Mouse (Mus musculus) kidney, embryonic 16.5 days (tissue): ENCODE measurements at regions not wholly inside any gene's neighbourhood (a gene's known extent, or its start where the extent isn't known, plus 50 kb on each side); places are given as distances from the start of the nearest gene placed in this dataset.

Experiments used
- ATAC-seq: fragments of 200-750 bp; cut with Nextera tagmentation; 2 replicates; pipeline ENCODE4 v1.8.0; 2017; ENCODE audit warnings: moderate TSS enrichment; ENCODE audit not compliant: low FRiP score, low TSS enrichment
- H3K27ac ChIP-seq: fragments of 300-500 bp; sonication (generic); 2 replicates; pipeline ENCODE4 v1.5.1; 2014; ENCODE audit warnings: low read length
- H3K27me3 ChIP-seq: fragments of 300-500 bp; sonication (generic); 2 replicates; pipeline ENCODE4 v1.6.1; 2014; ENCODE audit warnings: low read length, control low read depth, mixed read lengths; ENCODE audit not compliant: insufficient read depth
- H3K36me3 ChIP-seq: fragments of 300-500 bp; sonication (generic); 2 replicates; pipeline ENCODE4 v1.6.1; 2014; ENCODE audit warnings: low read length, control low read depth, mixed read lengths; ENCODE audit not compliant: insufficient read depth
- H3K4me1 ChIP-seq: fragments of 300-500 bp; sonication (generic); 2 replicates; pipeline ENCODE4 v1.6.1; 2014; ENCODE audit warnings: low read length, control low read depth, mixed read lengths; ENCODE audit not compliant: insufficient read depth
- H3K4me2 ChIP-seq: fragments of 300-500 bp; sonication (generic); replicated peaks from 2 replicates; pipeline ENCODE4 v1.6.1; 2014; ENCODE audit warnings: low read depth, low read length
- H3K4me3 ChIP-seq: fragments of 300-500 bp; sonication (generic); 2 replicates; pipeline ENCODE4 v1.5.1; 2014; ENCODE audit warnings: mild to moderate bottlenecking, low read length
- H3K9ac ChIP-seq: fragments of 300-500 bp; sonication (generic); replicated peaks from 2 replicates; pipeline ENCODE4 v1.6.1; 2014; ENCODE audit warnings: low read length
- H3K9me3 ChIP-seq: fragments of 300-500 bp; sonication (generic); 2 replicates; pipeline ENCODE4 v1.6.1; 2016; ENCODE audit warnings: low read length, control low read depth
- WGBS: fragments of 180-500 bp; shearing (Covaris S2); extraction: QIAGEN DNeasy Blood & Tissue Kit; methylation state at CpG from one replicate; pipeline ENCODE4 v1.1.7; 2014; 5-methylcytosine and 5-hydroxymethylcytosine counted together

- no peak overlapping the region for H3K27ac ChIP-seq
- no peaks in the 10 kb centered on the region for H3K4me1 ChIP-seq
- H3K27me3 ChIP-seq: no peaks in the 10 kb centered on the region
- ATAC-seq: no peak
- H3K4me3 ChIP-seq: no peak overlapping the region
- no peaks in the 10 kb centered on the region for H3K9me3 ChIP-seq
- H3K4me2 ChIP-seq: no peak overlapping the region
- H3K9ac ChIP-seq: no peak overlapping the region
- WGBS: 56% methylated on average over 2 of the region's 2 CpGs
- no peaks in the 10 kb centered on the region for H3K36me3 ChIP-seq
These were observed 919.5 kb downstream of the D3Ertd751e start for GRCm38 (mm10) chr3:42661956-42662355.

DNA sequence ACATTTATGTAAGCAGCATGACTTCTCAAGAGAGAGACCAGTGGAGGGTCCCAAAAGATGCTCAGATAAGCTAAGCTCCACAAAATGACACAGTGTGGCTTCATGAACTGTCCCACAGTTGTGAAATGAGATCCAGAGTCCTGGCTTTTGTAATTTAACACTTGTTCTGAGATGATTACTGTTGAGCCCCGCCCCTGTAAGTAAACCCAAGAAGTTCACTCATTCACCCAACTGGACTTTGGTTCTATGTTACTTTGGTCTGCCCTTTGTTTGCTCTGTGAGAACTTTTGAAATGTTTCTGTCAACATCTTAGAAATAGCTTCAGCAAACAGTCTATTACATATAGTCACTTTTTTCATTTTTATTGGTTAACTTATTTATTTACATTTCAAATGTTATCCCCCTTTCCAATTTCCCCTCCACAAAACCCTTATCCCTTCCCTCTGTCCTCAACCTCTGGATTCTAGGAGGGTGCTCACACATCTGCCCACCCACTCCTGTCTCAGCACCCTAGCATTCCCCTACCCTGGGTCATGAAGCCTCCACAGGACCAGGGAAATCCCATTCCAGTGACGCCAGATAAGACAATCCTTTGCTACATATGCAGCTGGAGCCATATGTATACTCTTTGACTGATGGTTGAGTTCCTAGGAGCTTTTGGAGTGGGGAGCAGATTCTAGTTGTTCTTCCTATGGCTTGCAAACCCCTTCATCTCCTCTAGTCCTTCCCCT lies 934.4 kb downstream of the D3Ertd751e start:
- no peaks in the 10 kb centered on the region for H3K36me3 ChIP-seq
- ATAC-seq: no peak
- H3K9ac ChIP-seq: no peak overlapping the region
- no peaks in the 10 kb centered on the region for H3K4me1 ChIP-seq
- no peak overlapping the region for H3K27ac ChIP-seq
- H3K9me3 ChIP-seq: no peaks in the 10 kb centered on the region
- WGBS: 89% methylated on average over 2 of the region's 2 CpGs
- H3K4me3 ChIP-seq: no peak overlapping the region
- H3K4me2 ChIP-seq: no peak overlapping the region
- H3K27me3 ChIP-seq: no peaks in the 10 kb centered on the region

GRCm38 (mm10) chr3:42694726-42695125 lies 952.3 kb downstream of the D3Ertd751e start:
- no peaks in the 10 kb centered on the region for H3K27me3 ChIP-seq
- no peak overlapping the region for H3K9ac ChIP-seq
- H3K36me3 ChIP-seq: no peaks in the 10 kb centered on the region
- H3K27ac ChIP-seq: no peak overlapping the region
- H3K9me3 ChIP-seq: no peaks in the 10 kb centered on the region
- H3K4me2 ChIP-seq: no peak overlapping the region
- H3K4me3 ChIP-seq: no peak overlapping the region
- ATAC-seq: no peak
- WGBS: 73% methylated on average over 2 of the region's 2 CpGs
- no peaks in the 10 kb centered on the region for H3K4me1 ChIP-seq

GRCm38 (mm10) chr3:42738910-42739309 lies 996.5 kb downstream of the D3Ertd751e start:
- Histone ChIP-seq H3K9ac (no peak overlapping the region), H3K27me3 (no peaks in the 10 kb centered on the region), H3K4me1 (no peaks in the 10 kb centered on the region), H3K27ac (no peak overlapping the region), H3K36me3 (no peaks in the 10 kb centered on the region), H3K4me2 (no peak overlapping the region), H3K4me3 (no peak overlapping the region), H3K9me3 (no peaks in the 10 kb centered on the region)
- no peak for ATAC-seq
- whole genome bisulfite sequencing: 32% methylated on average over 1 of the region's 1 CpGs

DNA sequence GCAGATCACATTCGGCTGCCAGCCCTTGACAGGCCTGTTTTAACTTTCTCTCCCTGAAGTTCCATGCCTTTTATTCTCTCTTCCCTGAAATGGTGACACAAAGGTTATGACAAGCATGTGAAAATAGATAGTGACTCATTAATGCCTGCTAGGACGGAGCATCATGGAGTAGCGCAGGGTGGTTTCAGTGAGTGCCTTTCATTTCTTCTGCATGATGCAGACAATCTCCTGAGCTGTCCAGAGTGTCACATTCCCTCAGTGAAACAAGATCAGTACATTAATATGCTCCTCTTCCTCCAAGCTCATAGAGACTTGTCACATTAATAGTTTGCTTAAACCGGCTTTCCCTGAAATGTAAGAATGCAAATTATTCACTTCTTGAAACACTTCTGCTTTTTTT lies 1010.7 kb downstream of the D3Ertd751e start:
- no peak overlapping the region for H3K4me3 ChIP-seq
- 84% methylated on average over 4 of the region's 4 CpGs for WGBS
- no peaks in the 10 kb centered on the region for H3K9me3 ChIP-seq
- H3K4me2 ChIP-seq: no peak overlapping the region
- ATAC-seq: no peak
- no peaks in the 10 kb centered on the region for H3K36me3 ChIP-seq
- H3K9ac ChIP-seq: no peak overlapping the region
- no peak overlapping the region for H3K27ac ChIP-seq
- no peaks in the 10 kb centered on the region for H3K4me1 ChIP-seq
- H3K27me3 ChIP-seq: no peaks in the 10 kb centered on the region

- Histone ChIP-seq H3K9ac (no peak overlapping the region), H3K27me3 (no peaks in the 10 kb centered on the region), H3K4me2 (no peak overlapping the region), H3K27ac (no peak overlapping the region), H3K9me3 (no peaks in the 10 kb centered on the region), H3K4me1 (no peaks in the 10 kb centered on the region), H3K36me3 (no peaks in the 10 kb centered on the region), H3K4me3 (no peak overlapping the region)
- no peak for ATAC-seq
These were observed 1014.9 kb downstream of the D3Ertd751e start for GRCm38 (mm10) chr3:42757335-42757734.

GRCm38 (mm10) chr3:42757830-42758385 lies 1015.5 kb downstream of the D3Ertd751e start:
- 41% methylated on average over 1 of the region's 1 CpGs for WGBS
- H3K4me1 ChIP-seq: no peaks in the 10 kb centered on the region
- H3K36me3 ChIP-seq: no peaks in the 10 kb centered on the region

DNA sequence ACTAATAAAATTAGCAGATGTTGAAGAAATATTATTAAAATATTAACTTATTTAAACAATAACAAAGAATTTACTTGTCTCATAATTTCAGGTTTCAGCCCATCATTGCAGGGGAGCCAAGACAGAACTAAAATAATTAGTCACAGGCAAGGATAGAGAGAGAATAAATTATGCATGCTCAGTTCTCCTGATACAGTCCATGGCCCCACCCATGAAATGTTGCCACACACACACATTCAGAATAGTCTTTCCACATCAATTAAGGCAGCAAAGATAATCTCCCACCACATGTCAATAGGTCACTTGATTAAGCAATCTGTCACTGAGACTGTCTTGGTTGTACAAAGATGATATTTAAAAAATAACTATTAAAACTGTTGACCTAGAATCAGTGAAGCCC lies 1019.8 kb downstream of the D3Ertd751e start:
- H3K27me3 ChIP-seq: no peaks in the 10 kb centered on the region
- no peak overlapping the region for H3K9ac ChIP-seq
- H3K4me2 ChIP-seq: no peak overlapping the region
- no peaks in the 10 kb centered on the region for H3K36me3 ChIP-seq
- no peak overlapping the region for H3K27ac ChIP-seq
- H3K4me3 ChIP-seq: no peak overlapping the region
- no peaks in the 10 kb centered on the region for H3K4me1 ChIP-seq
- ATAC-seq: no peak
- no peaks in the 10 kb centered on the region for H3K9me3 ChIP-seq

More at GRCm38 (mm10) chr3:42757830-42758385, 1015.5 kb downstream of the D3Ertd751e start:
- no peak overlapping the region for H3K4me2 ChIP-seq
- no peaks in the 10 kb centered on the region for H3K9me3 ChIP-seq
- ATAC-seq: no peak
- no peak overlapping the region for H3K27ac ChIP-seq
- H3K27me3 ChIP-seq: no peaks in the 10 kb centered on the region
- H3K4me3 ChIP-seq: no peak overlapping the region
- H3K9ac ChIP-seq: no peak overlapping the region

DNA sequence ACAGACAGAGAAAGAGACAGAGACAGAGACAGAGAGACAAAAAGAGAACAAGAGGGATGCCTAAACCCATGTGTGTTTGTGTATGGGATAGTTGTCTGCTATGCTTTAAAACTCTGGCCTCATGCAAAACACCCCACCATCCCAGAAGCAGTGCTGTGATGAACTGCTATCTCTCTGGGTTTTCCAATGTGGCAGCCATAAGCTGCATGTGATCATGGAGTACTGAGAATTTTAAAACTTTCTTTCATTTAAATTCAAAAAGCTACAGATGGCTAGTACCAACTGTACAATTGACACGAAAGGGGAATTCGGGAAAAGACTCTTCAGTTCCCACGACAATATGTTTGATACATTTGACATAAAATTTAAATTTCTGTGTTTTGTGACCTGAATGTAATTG lies 1041.1 kb downstream of the D3Ertd751e start:
- Histone ChIP-seq H3K4me1 (no peaks in the 10 kb centered on the region), H3K9me3 (no peaks in the 10 kb centered on the region), H3K4me3 (no peak overlapping the region), H3K27ac (no peak overlapping the region), H3K27me3 (no peaks in the 10 kb centered on the region), H3K9ac (no peak overlapping the region), H3K4me2 (no peak overlapping the region), H3K36me3 (no peaks in the 10 kb centered on the region)
- WGBS: 95% methylated on average over 3 of the region's 3 CpGs
- no peak for ATAC-seq

DNA sequence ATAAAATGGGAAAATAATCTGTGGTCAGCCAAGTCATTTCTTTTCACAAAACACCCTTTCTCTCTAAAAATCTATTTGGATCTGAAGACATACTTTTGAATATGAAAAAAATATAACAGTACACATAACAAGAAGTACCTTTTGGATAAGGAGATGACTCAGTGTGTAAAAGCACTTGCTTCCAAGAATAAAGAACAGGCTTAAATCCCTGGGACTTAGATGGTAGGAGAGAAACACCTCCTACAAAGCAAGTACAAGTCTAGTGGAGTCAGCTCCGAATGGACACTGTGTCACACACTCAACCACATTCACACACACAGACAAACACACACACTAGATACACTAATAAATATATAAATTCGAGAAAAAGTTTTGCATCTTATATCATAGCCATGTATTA lies 1041.8 kb downstream of the D3Ertd751e start:
- Histone ChIP-seq H3K4me3 (no peak overlapping the region), H3K9me3 (no peaks in the 10 kb centered on the region), H3K27ac (no peak overlapping the region), H3K4me1 (no peaks in the 10 kb centered on the region), H3K36me3 (no peaks in the 10 kb centered on the region), H3K4me2 (no peak overlapping the region), H3K9ac (no peak overlapping the region), H3K27me3 (no peaks in the 10 kb centered on the region)
- 68% methylated on average over 2 of the region's 2 CpGs for WGBS
- no peak for ATAC-seq
